Mouse (Mus musculus) ES-Bruce4 (cell line): ENCODE results near the gene Rnf213. TPM values are rescaled to one million over a fixed set of nuclear protein-coding genes. Genes with fewer than 3 reads are reported as not detected.

Experiments
- H3K27ac ChIP-seq: 2 replicates; pipeline ENCODE4 v1.5.1; 2012; ENCODE audit warnings: low read length, inconsistent platforms; ENCODE audit not compliant: insufficient read depth
- H3K27me3 ChIP-seq: 2 replicates; pipeline ENCODE4 v1.6.1; 2012; ENCODE audit warnings: mild to moderate bottlenecking, low read length, inconsistent platforms; ENCODE audit not compliant: control insufficient read depth, poor library complexity, insufficient read depth, severe bottlenecking
- H3K36me3 ChIP-seq: 2 replicates; pipeline ENCODE4 v1.6.1; 2012; ENCODE audit warnings: inconsistent platforms, mild to moderate bottlenecking, low read length, moderate library complexity; ENCODE audit not compliant: control insufficient read depth, poor library complexity, insufficient read depth, severe bottlenecking
- H3K4me1 ChIP-seq: one replicate; pipeline ENCODE4 v1.8.1; 2011; ENCODE audit warnings: low read length; ENCODE audit not compliant: control insufficient read depth, insufficient read depth
- H3K4me3 ChIP-seq: 2 replicates; pipeline ENCODE4 v1.5.1; 2011; ENCODE audit warnings: low read depth, mild to moderate bottlenecking, low read length
- H3K9ac ChIP-seq: 2 replicates; pipeline ENCODE4 v1.6.1; 2012; ENCODE audit warnings: low read depth, mild to moderate bottlenecking, inconsistent platforms; ENCODE audit not compliant: poor library complexity, severe bottlenecking
- H3K9me3 ChIP-seq: replicated peaks from 2 replicates; pipeline ENCODE4 v1.6.1; 2012; ENCODE audit warnings: mild to moderate bottlenecking, low read length, inconsistent platforms; ENCODE audit not compliant: control insufficient read depth, poor library complexity, insufficient read depth, severe bottlenecking
- CTCF ChIP-seq: IDR thresholded peaks from one replicate; pipeline ENCODE4 v1.8.1; 2011; ENCODE audit warnings: low read depth, low read length
- EP300 ChIP-seq: IDR thresholded peaks from 2 replicates; pipeline ENCODE4 v1.6.1; 2011; ENCODE audit warnings: low read depth, low read length; ENCODE audit not compliant: insufficient read depth
- POLR2A ChIP-seq: IDR thresholded peaks from one replicate; pipeline ENCODE4 v1.8.1; 2011; ENCODE audit warnings: low read length; ENCODE audit not compliant: insufficient read depth
- polyA plus RNA-seq: library from polyadenylated mRNA; stranded (reverse); fragments of >200 nt; gene quantifications from 2 replicates; pipeline ENCODE4 v1.2.4, GENCODE M21; 2011; ENCODE audit warnings: low read depth; ENCODE audit not compliant: missing spikeins, insufficient read depth, insufficient read length

The Rnf213 gene
- polyA plus RNA-seq, 1 experiment: 22.4 TPM

DNA sequence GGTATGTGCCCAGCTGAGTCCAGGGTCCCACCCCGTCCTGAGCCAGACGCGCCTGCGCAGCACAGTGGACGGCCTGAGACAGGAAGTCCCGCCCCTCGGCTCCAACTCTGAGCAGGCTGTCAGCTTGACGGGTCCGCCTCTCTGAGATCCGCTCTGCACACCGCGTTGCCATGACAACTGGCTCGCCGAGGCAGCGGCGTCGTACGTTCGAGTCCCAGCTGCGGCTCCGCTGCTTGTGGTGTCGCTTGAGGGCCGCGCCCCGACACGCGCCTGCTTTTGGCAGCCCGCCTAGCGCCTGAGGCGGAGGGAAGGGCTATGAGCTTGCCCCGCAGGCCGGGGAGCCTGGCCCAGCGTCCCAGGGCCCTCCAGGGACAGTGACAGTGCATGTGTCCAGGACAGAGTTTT lies 131.6 kb downstream of the Rnf213 start:
- H3K9me3 ChIP-seq: no peaks in the 10 kb centered on the region
- TF ChIP-seq CTCF: no peak
- TF ChIP-seq EP300: no peak
- TF ChIP-seq POLR2A: peak; percentile 61
- no peak overlapping the region for H3K27ac ChIP-seq

DNA sequence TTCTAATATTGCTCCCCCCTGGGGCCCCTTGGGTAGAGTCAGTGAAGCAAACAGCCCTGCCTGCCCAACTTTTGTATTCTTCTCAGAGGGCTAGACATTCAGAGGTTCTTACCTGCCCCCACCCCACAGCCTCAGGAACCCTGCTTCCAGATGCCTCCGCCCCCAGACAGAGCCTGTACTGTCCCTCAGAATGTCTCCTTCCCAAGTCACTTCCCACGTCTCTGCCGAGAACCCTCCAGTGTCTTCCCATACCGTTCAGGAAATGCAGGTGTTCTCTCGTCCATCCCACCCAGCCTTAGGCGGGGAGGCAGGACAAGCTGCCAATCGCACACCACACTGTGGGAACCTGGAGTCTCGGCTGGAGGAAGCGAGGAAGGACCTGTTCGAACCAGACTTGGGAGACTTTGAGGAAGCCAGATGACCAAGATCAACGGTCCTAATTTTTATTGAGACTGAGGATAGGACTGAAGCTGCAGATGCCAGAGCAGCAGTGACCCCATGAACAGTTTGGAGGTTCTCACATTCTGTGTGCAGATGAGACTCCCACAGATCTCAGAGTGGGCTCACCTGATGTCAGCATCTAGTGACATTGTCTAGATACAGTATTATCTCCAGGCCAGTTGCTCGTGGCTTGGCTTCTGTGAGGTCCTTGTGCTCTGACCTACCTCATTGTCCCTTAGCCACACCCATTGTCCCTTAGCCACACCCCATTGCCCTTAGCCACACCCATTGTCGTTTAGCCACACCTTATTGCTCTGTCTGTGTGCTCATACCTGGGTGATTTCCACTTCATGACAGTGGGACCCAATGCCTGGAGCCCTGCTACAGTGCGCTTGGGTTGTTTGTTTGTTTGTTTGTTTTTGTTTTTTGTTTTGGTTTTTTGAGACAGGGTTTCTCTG lies 133.4 kb downstream of the Rnf213 start:
- no peaks in the 10 kb centered on the region for H3K27me3 ChIP-seq
- H3K4me1 ChIP-seq: peaks cover 5% of the 10 kb centered on the region
- no peak overlapping the region for H3K4me3 ChIP-seq
- TF ChIP-seq CTCF (no peak), EP300 (no peak), POLR2A (no peak)
- H3K36me3 ChIP-seq: no peaks in the 10 kb centered on the region
- no peak overlapping the region for H3K9ac ChIP-seq
- no peak overlapping the region for H3K27ac ChIP-seq
- H3K9me3 ChIP-seq: no peaks in the 10 kb centered on the region

More for the DNA sequence above, 131.6 kb downstream of the Rnf213 start:
- H3K4me1 ChIP-seq: peaks cover 5% of the 10 kb centered on the region
- peak overlapping the region; percentile 39; the same call in 1 of the 2 replicates for H3K4me3 ChIP-seq
- no peak overlapping the region for H3K9ac ChIP-seq
- no peaks in the 10 kb centered on the region for H3K36me3 ChIP-seq
- no peaks in the 10 kb centered on the region for H3K27me3 ChIP-seq

DNA sequence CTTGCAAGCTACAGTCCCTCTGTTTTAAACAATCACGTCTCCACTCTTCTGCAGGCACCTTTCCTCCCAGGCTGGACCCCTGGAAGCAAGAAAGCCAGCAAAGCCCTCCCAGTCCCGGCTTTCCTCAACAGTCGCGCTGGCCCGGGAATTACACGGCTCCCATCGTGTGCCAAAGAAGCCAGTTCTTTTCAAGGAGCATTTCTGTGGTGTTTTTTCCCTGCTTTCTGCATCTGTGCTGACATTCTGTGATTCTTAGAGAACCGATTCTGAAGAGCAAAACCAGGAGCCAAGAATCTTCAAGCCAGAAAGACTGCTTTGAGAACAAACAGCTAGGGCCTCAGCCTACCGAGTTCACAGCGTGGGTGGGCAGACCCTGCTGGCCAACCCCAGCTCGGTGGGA lies 136.0 kb downstream of the Rnf213 start:
- H3K27me3 ChIP-seq: no peaks in the 10 kb centered on the region
- no peaks in the 10 kb centered on the region for H3K9me3 ChIP-seq
- no peaks in the 10 kb centered on the region for H3K36me3 ChIP-seq
- TF ChIP-seq CTCF: no peak
- no peak for TF ChIP-seq POLR2A
- peaks cover 5% of the 10 kb centered on the region for H3K4me1 ChIP-seq
- no peak overlapping the region for H3K9ac ChIP-seq
- H3K4me3 ChIP-seq: no peak overlapping the region
- no peak overlapping the region for H3K27ac ChIP-seq

DNA sequence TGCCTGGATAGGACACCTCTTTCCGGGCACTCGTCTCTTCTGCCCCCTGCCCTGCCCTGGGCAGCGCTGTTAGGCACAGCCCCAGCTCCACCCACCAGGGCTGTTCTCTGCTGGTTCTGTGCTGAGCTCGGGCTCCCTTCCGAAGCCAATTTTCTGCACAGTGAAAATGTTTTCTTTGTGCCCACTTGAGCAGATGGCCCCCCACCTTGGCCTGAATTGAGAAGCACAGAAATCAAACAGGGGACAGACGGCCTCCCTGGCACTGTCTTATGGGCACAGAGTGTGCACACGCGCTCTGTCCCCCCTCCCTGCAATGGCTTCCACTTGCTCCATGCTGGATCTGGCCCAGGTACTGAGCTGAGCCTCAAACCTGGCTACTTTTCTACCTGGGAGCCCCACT lies 139.6 kb downstream of the Rnf213 start:
- no peaks in the 10 kb centered on the region for H3K9me3 ChIP-seq
- no peak overlapping the region for H3K9ac ChIP-seq
- H3K27ac ChIP-seq: no peak overlapping the region
- no peaks in the 10 kb centered on the region for H3K4me1 ChIP-seq
- no peaks in the 10 kb centered on the region for H3K27me3 ChIP-seq
- TF ChIP-seq POLR2A: no peak
- TF ChIP-seq CTCF: no peak
- no peak for TF ChIP-seq EP300
- no peak overlapping the region for H3K4me3 ChIP-seq
- no peaks in the 10 kb centered on the region for H3K36me3 ChIP-seq

DNA sequence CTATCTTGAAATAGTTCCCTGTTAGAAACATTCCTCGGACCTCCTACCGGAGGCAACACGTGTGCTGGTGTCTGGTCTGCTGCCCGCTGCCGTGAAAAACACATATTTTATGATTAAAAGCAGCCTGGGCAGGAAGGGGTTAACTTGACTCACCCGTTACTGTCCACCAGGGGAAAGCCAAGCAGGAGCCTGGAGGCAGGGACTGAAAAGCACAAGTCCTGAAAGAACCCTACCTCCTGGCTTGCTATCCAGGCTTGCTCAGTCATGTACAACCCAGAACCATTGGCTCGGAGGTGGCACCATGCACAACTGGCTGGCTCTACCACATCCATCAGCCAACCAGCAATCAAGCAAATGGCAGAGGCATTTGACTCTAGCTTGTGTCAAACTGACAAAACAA lies 140.8 kb downstream of the Rnf213 start:
- Histone ChIP-seq H3K4me1 (no peaks in the 10 kb centered on the region), H3K27me3 (no peaks in the 10 kb centered on the region), H3K4me3 (no peak overlapping the region), H3K27ac (no peak overlapping the region), H3K36me3 (no peaks in the 10 kb centered on the region), H3K9me3 (no peaks in the 10 kb centered on the region), H3K9ac (no peak overlapping the region)
- TF ChIP-seq POLR2A: no peak
- TF ChIP-seq CTCF: no peak
- no peak for TF ChIP-seq EP300

Other genes with a start within 250 kb of the Rnf213 start
- gene Tbc1d16, start 164.6 kb upstream of the Rnf213 start, polyA plus RNA-seq: 15.8 and 15.9 TPM in 2 replicates
- gene Ccdc40, start 164.5 kb upstream of the Rnf213 start, polyA plus RNA-seq: 4.1 and 8.1 TPM in 2 replicates
- gene Gaa, start 125.2 kb upstream of the Rnf213 start, polyA plus RNA-seq: 42.3 and 50.4 TPM in 2 replicates
- 257 and 268 TPM in 2 replicates for gene Eif4a3, start 93.0 kb upstream of the Rnf213 start, polyA plus RNA-seq
- gene Card14, start 85.3 kb upstream of the Rnf213 start, polyA plus RNA-seq: not detected in 2 replicates
- 3.3 and 4.0 TPM in 2 replicates for gene Sgsh, start 37.6 kb upstream of the Rnf213 start, polyA plus RNA-seq
- 9.2 and 10.0 TPM in 2 replicates for gene Slc26a11, start 37.5 kb upstream of the Rnf213 start, polyA plus RNA-seq
- 6.5 and 7.7 TPM in 2 replicates for gene Endov, start 98.2 kb downstream of the Rnf213 start, polyA plus RNA-seq
- gene Nptx1, start 154.7 kb downstream of the Rnf213 start, polyA plus RNA-seq: 0.21 TPM in 1 of 2 replicates, not detected in the other
- 41.5 and 47.1 TPM in 2 replicates for gene Rptor, start 209.8 kb downstream of the Rnf213 start, polyA plus RNA-seq